Mouse (Mus musculus) liver, adult 2 months (tissue): ENCODE results near the gene Prdm2.

ENCODE experiments used
- CTCF ChIP-seq: fragments of 200-500 bp; IDR thresholded peaks from 2 replicates; pipeline ENCODE4 v1.5.1; 2011; ENCODE audit warnings: low read depth, low read length, control low read depth
- POLR2A ChIP-seq: fragments of 200-500 bp; IDR thresholded peaks from 2 replicates; pipeline ENCODE4 v1.6.1; 2011; ENCODE audit warnings: low read length, control low read depth; ENCODE audit not compliant: insufficient read depth; ENCODE audit errors: extremely low read depth

- TF ChIP-seq CTCF (no peak), POLR2A (no peak)
Measured at GRCm38 (mm10) chr4:143213175-143213479, 332 bp upstream of the Prdm2 start.
